Mouse (Mus musculus) CH12.LX (cell line): ENCODE measurements at regions not wholly inside any gene's neighbourhood (a gene's known extent, or its start where the extent isn't known, plus 50 kb on each side); places are given as distances from the start of the nearest gene placed in this dataset.

Experiments used
- DNase-seq: peaks from one replicate; pipeline ENCODE4 v3.0.0-alpha.2; 2013; ENCODE audit errors: extremely low read depth
- H3K27ac ChIP-seq: 2 replicates; pipeline ENCODE4 v1.5.1; 2012; ENCODE audit warnings: low read depth, mild to moderate bottlenecking, control low read depth, moderate library complexity; ENCODE audit not compliant: insufficient read depth
- H3K27me3 ChIP-seq: replicated peaks from 2 replicates; pipeline ENCODE3; 2012; ENCODE audit warnings: inconsistent platforms
- H3K36me3 ChIP-seq, 2 experiments: replicated peaks in 1 of 2; 2 replicates each; pipeline versions ENCODE3 to v1.6.1; 2012; ENCODE audit warnings: inconsistent platforms in 1 of 2, low read length in 1 of 2, mild to moderate bottlenecking in 1 of 2, mixed read lengths in 1 of 2, moderate library complexity in 1 of 2; ENCODE audit not compliant: control insufficient read depth in 1 of 2, insufficient read depth in 1 of 2
- H3K4me1 ChIP-seq, 2 experiments: 2 replicates each; pipeline ENCODE4 v1.6.1; 2012; ENCODE audit warnings: inconsistent platforms in 1 of 2, moderate library complexity in 1 of 2; ENCODE audit not compliant: insufficient read depth in 2 of 2, control insufficient read depth in 1 of 2
- H3K4me2 ChIP-seq: 2 replicates; pipeline ENCODE4 v1.6.1; 2012; ENCODE audit warnings: low read depth, mild to moderate bottlenecking, control low read depth; ENCODE audit not compliant: poor library complexity, insufficient read depth, severe bottlenecking
- H3K4me3 ChIP-seq, 3 experiments: fragments of 150-350 bp in 1 of 3; sonication (generic) in 1 of 3; replicated peaks in 1 of 3; 2 replicates each; pipeline versions ENCODE3 to v1.5.1; 2011 to 2012; ENCODE audit warnings: low read depth in 2 of 3, low read length in 2 of 3, mild to moderate bottlenecking in 2 of 3, moderate library complexity in 2 of 3, control low read depth in 1 of 3, improper control_type of control experiment in 1 of 3, inconsistent platforms in 1 of 3, mixed read lengths in 1 of 3; ENCODE audit not compliant: poor library complexity in 1 of 3
- H3K79me2 ChIP-seq: replicated peaks from 2 replicates; pipeline ENCODE4 v1.6.1; 2012; ENCODE audit warnings: mild to moderate bottlenecking, moderate library complexity; ENCODE audit not compliant: control insufficient read depth, poor library complexity, insufficient read depth, severe bottlenecking; ENCODE audit errors: extremely low read depth
- H3K9ac ChIP-seq: 2 replicates; pipeline ENCODE4 v1.6.1; 2012; ENCODE audit warnings: low read depth, mild to moderate bottlenecking, control low read depth, moderate library complexity; ENCODE audit not compliant: insufficient read depth
- H3K9me3 ChIP-seq: replicated peaks from 2 replicates; pipeline ENCODE3; 2012; ENCODE audit warnings: low read length, inconsistent platforms, mixed read lengths
- BHLHE40 ChIP-seq: IDR thresholded peaks from 2 replicates; pipeline ENCODE4 v1.6.1; 2011; ENCODE audit warnings: mild to moderate bottlenecking, low read depth, low read length, improper control_type of control experiment
- E2F4 ChIP-seq: IDR thresholded peaks from 2 replicates; pipeline ENCODE4 v1.6.1; 2011; ENCODE audit warnings: low read depth, low read length, improper control_type of control experiment; ENCODE audit not compliant: insufficient replicate concordance
- GABPA ChIP-seq: IDR thresholded peaks from 2 replicates; pipeline ENCODE4 v1.6.1; 2012; ENCODE audit warnings: low read depth, low read length, improper control_type of control experiment, inconsistent platforms; ENCODE audit not compliant: insufficient replicate concordance
- IRF4 ChIP-seq: IDR thresholded peaks from 2 replicates; pipeline ENCODE4 v1.6.1; 2014; ENCODE audit warnings: low read depth, mild to moderate bottlenecking, inconsistent platforms, low read length, improper control_type of control experiment
- JUN ChIP-seq: IDR thresholded peaks from 2 replicates; pipeline ENCODE4 v1.6.1; 2011; ENCODE audit warnings: low read depth, mild to moderate bottlenecking, low read length, improper control_type of control experiment, moderate library complexity; ENCODE audit not compliant: insufficient read depth
- MAFK ChIP-seq: IDR thresholded peaks from 2 replicates; pipeline ENCODE4 v1.6.1; 2011; ENCODE audit warnings: low read length, improper control_type of control experiment; ENCODE audit not compliant: insufficient replicate concordance
- MAX ChIP-seq: IDR thresholded peaks from 2 replicates; pipeline ENCODE4 v1.6.1; 2011; ENCODE audit warnings: low read length, improper control_type of control experiment
- MAZ ChIP-seq: IDR thresholded peaks from 2 replicates; pipeline ENCODE4 v1.6.1; 2012; ENCODE audit warnings: low read depth, mild to moderate bottlenecking, inconsistent platforms, low read length, improper control_type of control experiment, moderate library complexity
- MEF2A ChIP-seq: IDR thresholded peaks from 2 replicates; pipeline ENCODE4 v1.6.1; 2014; ENCODE audit warnings: low read depth, mild to moderate bottlenecking, inconsistent platforms, low read length, improper control_type of control experiment, borderline replicate concordance
- NRF1 ChIP-seq: IDR thresholded peaks from 2 replicates; pipeline ENCODE4 v1.6.1; 2014; ENCODE audit warnings: low read depth, mild to moderate bottlenecking, inconsistent platforms, low read length, improper control_type of control experiment, moderate library complexity
- PAX5 ChIP-seq: IDR thresholded peaks from 2 replicates; pipeline ENCODE4 v1.6.1; 2012; ENCODE audit warnings: low read length, inconsistent platforms, mixed read lengths
- POLR2A ChIP-seq: IDR thresholded peaks from 2 replicates; pipeline ENCODE4 v1.6.1; 2011; ENCODE audit warnings: low read depth, mild to moderate bottlenecking, improper control_type of control experiment, low read length
- POLR2AphosphoS2 ChIP-seq: IDR thresholded peaks from 2 replicates; pipeline ENCODE4 v1.6.1; 2011; ENCODE audit warnings: low read depth, low read length, improper control_type of control experiment
- RAD21 ChIP-seq: IDR thresholded peaks from 2 replicates; pipeline ENCODE4 v1.6.1; 2011; ENCODE audit warnings: low read depth, mild to moderate bottlenecking, low read length, improper control_type of control experiment, moderate library complexity
- SIN3A ChIP-seq: IDR thresholded peaks from 2 replicates; pipeline ENCODE4 v1.6.1; 2012; ENCODE audit warnings: low read length, improper control_type of control experiment, inconsistent platforms
- ZNF384 ChIP-seq: IDR thresholded peaks from 2 replicates; pipeline ENCODE4 v1.6.1; 2012; ENCODE audit warnings: low read depth, low read length, improper control_type of control experiment, inconsistent platforms
- dilution Hi-C: fragments of 300-500 bp; cut with MboI; formaldehyde crosslinking; loops from 2 replicates; pipeline ENCODE4 v1.14.3; 2020; ENCODE audit warnings: low sequenced_read_pairs; ENCODE audit not compliant: extremely low pct_unique_long_range_greater_than_20kb, extremely low pct_ligation_motif_present
- in situ Hi-C: fragments of 300-500 bp; cut with MboI; formaldehyde crosslinking; loops from 3 replicates; pipeline ENCODE4 v1.14.3; 2019; ENCODE audit warnings: low sequenced_read_pairs, low pct_ligation_motif_present, low pct_unique_long_range_greater_than_20kb, mixed read lengths

- H3K4me2 ChIP-seq, result no peak overlapping the region
- no peak overlapping the region for H3K9ac ChIP-seq
- H3K79me2 ChIP-seq, result no peaks in the 10 kb centered on the region
- no peaks in the 10 kb centered on the region for H3K9me3 ChIP-seq
- dilution Hi-C loops, result no loop called here
- no peaks in the 10 kb centered on the region for H3K4me1 ChIP-seq
- in situ Hi-C loops, result no loop called here
- H3K36me3 ChIP-seq, result no peaks in the 10 kb centered on the region
- TF ChIP-seq PAX5 (no peak), GABPA (no peak), MAFK (no peak), ZNF384 (no peak), SIN3A (no peak), MEF2A (no peak), MAZ (no peak), IRF4 (no peak), JUN (no peak), MAX (no peak)
- H3K27ac ChIP-seq, result no peak overlapping the region
- no peak overlapping the region for H3K4me3 ChIP-seq
- no peak for DNase-seq
- no peaks in the 10 kb centered on the region for H3K27me3 ChIP-seq
Measured at GRCm38 (mm10) chr6:12244151-12244550, 336.5 kb downstream of the Phf14 start.

- no peaks in the 10 kb centered on the region for H3K27me3 ChIP-seq
- H3K36me3 ChIP-seq, result no peaks in the 10 kb centered on the region
- DNase-seq, result no peak
- no peak overlapping the region for H3K4me2 ChIP-seq
- TF ChIP-seq NRF1 (no peak), MAZ (no peak), POLR2AphosphoS2 (no peak), GABPA (no peak), IRF4 (no peak)
- H3K79me2 ChIP-seq, result no peaks in the 10 kb centered on the region
- dilution Hi-C loops, result no loop called here
- no peak overlapping the region for H3K27ac ChIP-seq
- no peak overlapping the region for H3K4me3 ChIP-seq
- in situ Hi-C loops, result no loop called here
- H3K9ac ChIP-seq, result no peak overlapping the region
- H3K9me3 ChIP-seq, result no peaks in the 10 kb centered on the region
- no peaks in the 10 kb centered on the region for H3K4me1 ChIP-seq
Measured at GRCm38 (mm10) chr6:12247975-12248374, 340.4 kb downstream of the Phf14 start.

GRCm38 (mm10) chr6:12248599-12248998 lies 341.0 kb downstream of the Phf14 start:
- no peak for TF ChIP-seq POLR2A
- no peak for TF ChIP-seq RAD21
- TF ChIP-seq NRF1, result no peak
- no peak for TF ChIP-seq BHLHE40
- TF ChIP-seq E2F4, result no peak
- Histone ChIP-seq H3K36me3 (no peaks in the 10 kb centered on the region), H3K4me1 (no peaks in the 10 kb centered on the region), H3K9ac (no peak overlapping the region), H3K9me3 (no peaks in the 10 kb centered on the region), H3K4me3 (no peak overlapping the region), H3K27ac (no peak overlapping the region), H3K79me2 (no peaks in the 10 kb centered on the region), H3K27me3 (no peaks in the 10 kb centered on the region), H3K4me2 (no peak overlapping the region)
- in situ Hi-C loops, result no loop called here
- dilution Hi-C loops, result no loop called here
- DNase-seq, result no peak
